ENCODE assay signal across 8 mouse cellular contexts in genomic region chr15:82211911-82212751, GRCm38 (mm10). TPM values are rescaled to one million over a fixed set of nuclear protein-coding genes. Genes with fewer than 3 reads are reported as not detected.
DNase-seq lines count a peak whose midpoint lies in the region; ATAC-seq lines count a peak whose summit lies in the region.

No protein-coding gene starts in this region.

- peak overlapping the region; percentile 52 for H3K4me3 ChIP-seq in heart, embryonic 11.5 days (ENCODE audit: low read depth, low read length)
- peak overlapping the region; percentile 47 for H3K4me3 ChIP-seq in hindbrain, embryonic 15.5 days
- H3K4me3 ChIP-seq in midbrain, embryonic 13.5 days (replicated peaks): peak overlapping the region; percentile 42

- under 1% methylated on average over 98 of the region's 112 CpGs for WGBS in heart, embryonic 11.5 days (ENCODE audit: insufficient replicate concordance)
- WGBS in hindbrain, embryonic 15.5 days: under 1% methylated on average over 85 of the region's 112 CpGs
- under 1% methylated on average over 110 of the region's 112 CpGs for WGBS in midbrain, embryonic 13.5 days

- H3K36me3 ChIP-seq in heart, embryonic 11.5 days (ENCODE audit: control insufficient read depth, insufficient read depth, low read length): no peaks in the 10 kb centered on the region
- no peaks in the 10 kb centered on the region for H3K36me3 ChIP-seq in hindbrain, embryonic 15.5 days
- H3K36me3 ChIP-seq in midbrain, embryonic 13.5 days: no peaks in the 10 kb centered on the region

- H3K4me2 ChIP-seq in heart, embryonic 11.5 days: peak overlapping the region; percentile 85
- peak overlapping the region; percentile 77 for H3K4me2 ChIP-seq in hindbrain, embryonic 15.5 days
- peak overlapping the region; percentile 61 for H3K4me2 ChIP-seq in midbrain, embryonic 13.5 days (replicated peaks)

- intact Hi-C loops in left cerebral cortex, postnatal 25 days (cut with DNase I): no loop called here

- H3K4me1 ChIP-seq in heart, embryonic 11.5 days (ENCODE audit: control insufficient read depth, insufficient read depth, low read length): peaks cover 22% of the 10 kb centered on the region
- peaks cover 40% of the 10 kb centered on the region for H3K4me1 ChIP-seq in hindbrain, embryonic 15.5 days (replicated peaks)
- peaks cover 41% of the 10 kb centered on the region for H3K4me1 ChIP-seq in midbrain, embryonic 13.5 days (replicated peaks)

- no peak for DNase-seq in heart, adult 18-20 months
- DNase-seq in MN1 (ENCODE audit: low spot score): peak; percentile 61
- DNase-seq in embryo, embryonic 11 days: peak; percentile 59
- no peak for DNase-seq in frontal cortex, adult 2 months (ENCODE audit: extremely low spot score in 1 of 2, low spot score in 1 of 2)
- no peak for DNase-seq in left cerebral cortex, postnatal 25 days (ENCODE audit: low spot score in 2 of 2)

- H3K9ac ChIP-seq in heart, embryonic 11.5 days (ENCODE audit: low read depth, low read length): peak overlapping the region; percentile 28; the same call in 1 of the 2 replicates
- H3K9ac ChIP-seq in hindbrain, embryonic 15.5 days: peak overlapping the region; percentile 39
- peak overlapping the region; percentile 55 for H3K9ac ChIP-seq in midbrain, embryonic 13.5 days (replicated peaks)

- H3K27ac ChIP-seq in heart, embryonic 11.5 days (ENCODE audit: low read depth, low read length): no peak overlapping the region
- no peak overlapping the region for H3K27ac ChIP-seq in hindbrain, embryonic 15.5 days (replicated peaks)
- H3K27ac ChIP-seq in midbrain, embryonic 13.5 days: no peak overlapping the region

- H3K9me3 ChIP-seq in heart, embryonic 11.5 days (replicated peaks; ENCODE audit: control insufficient read depth, low read length): no peaks in the 10 kb centered on the region
- no peaks in the 10 kb centered on the region for H3K9me3 ChIP-seq in hindbrain, embryonic 15.5 days
- no peaks in the 10 kb centered on the region for H3K9me3 ChIP-seq in midbrain, embryonic 13.5 days

- peaks cover 97% of the 10 kb centered on the region for H3K27me3 ChIP-seq in heart, embryonic 11.5 days (ENCODE audit: control insufficient read depth, insufficient read depth, low read length)
- peaks cover 79% of the 10 kb centered on the region for H3K27me3 ChIP-seq in hindbrain, embryonic 15.5 days
- peaks cover 95% of the 10 kb centered on the region for H3K27me3 ChIP-seq in midbrain, embryonic 13.5 days

- ATAC-seq in heart, embryonic 11.5 days (replicated peaks; ENCODE audit: insufficient number of reproducible peaks, low FRiP score, low TSS enrichment): no peak
- ATAC-seq in hindbrain, embryonic 15.5 days (ENCODE audit: low FRiP score, low read depth): peak; percentile 65
- peak; percentile 49 for ATAC-seq in midbrain, embryonic 13.5 days

RNA-seq across cellular contexts. Expression of gene Shisa8, which starts 0.5 kb away (rescaled TPM):
- polyA plus RNA-seq in heart, embryonic 11.5 days (2014; fragmentation: Nextera tagmentation; extraction: Ambion mirVana): 0.07 TPM in 1 of 2 replicates, not detected in the other
- total RNA-seq in heart, adult 18-20 months (2021): under 1 TPM in 1 of 2 experiments, not detected in 1; 0.21 TPM
- 2.9 and 4.6 TPM in 2 replicates for polyA plus RNA-seq in hindbrain, embryonic 15.5 days (2015; fragmentation: Nextera tagmentation; extraction: Ambion mirVana)
- polyA plus RNA-seq in midbrain, embryonic 13.5 days (2015; fragmentation: Nextera tagmentation; extraction: Ambion mirVana): 0.50 and 0.70 TPM in 2 replicates
- polyA plus RNA-seq in frontal cortex, adult 2 months (2012; rRNA removed): 57.1 and 79.6 TPM in 2 replicates
- total RNA-seq in left cerebral cortex, postnatal 25 days (2021): 1 to 10 TPM; 2.3 to 4.2 TPM

RNA-seq across cellular contexts. Expression of gene Tnfrsf13c, which starts 12.0 kb away (rescaled TPM):
- polyA plus RNA-seq in heart, embryonic 11.5 days (2014; fragmentation: Nextera tagmentation; extraction: Ambion mirVana): 0.29 TPM in 1 of 2 replicates, not detected in the other
- 1 to 10 TPM in 1 of 2 experiments, under 1 TPM in 1; 0.35 to 2.2 TPM for total RNA-seq in heart, adult 18-20 months (2021)
- polyA plus RNA-seq in hindbrain, embryonic 15.5 days (2015; fragmentation: Nextera tagmentation; extraction: Ambion mirVana): 0.37 and 0.69 TPM in 2 replicates
- not detected in 2 replicates for polyA plus RNA-seq in midbrain, embryonic 13.5 days (2015; fragmentation: Nextera tagmentation; extraction: Ambion mirVana)
- 1.4 and 2.6 TPM in 2 replicates for polyA plus RNA-seq in frontal cortex, adult 2 months (2012; rRNA removed)
- total RNA-seq in left cerebral cortex, postnatal 25 days (2021): under 1 TPM; 0.41 TPM

RNA-seq across cellular contexts. Expression of gene Cenpm, which starts 32.4 kb away (rescaled TPM):
- polyA plus RNA-seq in heart, embryonic 11.5 days (2014; fragmentation: Nextera tagmentation; extraction: Ambion mirVana): 59.7 and 67.3 TPM in 2 replicates
- total RNA-seq in heart, adult 18-20 months (2021): under 1 TPM; 0.42 to 0.46 TPM
- 24.0 and 25.4 TPM in 2 replicates for polyA plus RNA-seq in hindbrain, embryonic 15.5 days (2015; fragmentation: Nextera tagmentation; extraction: Ambion mirVana)
- 28.6 and 30.4 TPM in 2 replicates for polyA plus RNA-seq in midbrain, embryonic 13.5 days (2015; fragmentation: Nextera tagmentation; extraction: Ambion mirVana)
- 6.4 and 9.1 TPM in 2 replicates for polyA plus RNA-seq in frontal cortex, adult 2 months (2012; rRNA removed)
- total RNA-seq in left cerebral cortex, postnatal 25 days (2021): 1 to 10 TPM; 3.5 to 3.9 TPM

RNA-seq across cellular contexts. Expression of gene 1500009C09Rik, which starts 40.1 kb away (rescaled TPM):
- polyA plus RNA-seq in heart, embryonic 11.5 days (2014; fragmentation: Nextera tagmentation; extraction: Ambion mirVana): not detected in 2 replicates
- not detected for total RNA-seq in heart, adult 18-20 months (2021)
- polyA plus RNA-seq in hindbrain, embryonic 15.5 days (2015; fragmentation: Nextera tagmentation; extraction: Ambion mirVana): 15.9 and 16.6 TPM in 2 replicates
- 9.6 and 9.7 TPM in 2 replicates for polyA plus RNA-seq in midbrain, embryonic 13.5 days (2015; fragmentation: Nextera tagmentation; extraction: Ambion mirVana)
- polyA plus RNA-seq in frontal cortex, adult 2 months (2012; rRNA removed): 176 and 182 TPM in 2 replicates
- 100 to 1,000 TPM in 1 of 2 experiments, 10 to 100 TPM in 1; 99.5 to 102 TPM for total RNA-seq in left cerebral cortex, postnatal 25 days (2021)

Comparison
In these comparisons a context has a peak if more than half of its experiments do, and no peak if none do; other contexts are left out.
1. DNase-seq: peak in MN1 (single experiment) and embryo, embryonic 11 days (single experiment); none in heart, adult 18-20 months (0 of 2), frontal cortex, adult 2 months (0 of 2) and left cerebral cortex, postnatal 25 days (0 of 2).
2. RNA of gene Shisa8, which starts 0.5 kb away (polyA plus RNA-seq): 57.1 to 79.6 TPM in frontal cortex, adult 2 months; 2.9 to 4.6 TPM in hindbrain, embryonic 15.5 days, 0.50 to 0.70 TPM in midbrain, embryonic 13.5 days and 0.07 TPM in heart, embryonic 11.5 days; every median in the first group is over 10 times any median in the second.
3. Peak in every context shown above with its lines, with median percentiles within 50 percentile points of each other: H3K4me2 ChIP-seq, H3K4me3 ChIP-seq and H3K9ac ChIP-seq.